Mouse (Mus musculus) stomach, embryonic 16.5 days (tissue): ENCODE results near the gene Pym1. TPM values are rescaled to one million over a fixed set of nuclear protein-coding genes. Genes with fewer than 3 reads are reported as not detected.

Source experiments
- polyA plus RNA-seq: library from polyadenylated mRNA; unstranded; fragments of >200 nt; fragmentation: Nextera tagmentation; extraction: Ambion mirVana; gene quantifications from 2 replicates; pipeline ENCODE4 v1.2.1, GENCODE M21; 2015

Gene Pym1
- polyA plus RNA-seq, 1 experiment from 2014 or later = 35.0 TPM

Other genes with a start within 250 kb of the Pym1 start
- 2.7 and 3.9 TPM in 2 replicates for gene Myl6b, start 249.2 kb upstream of the Pym1 start, polyA plus RNA-seq
- gene Esyt1, start 222.0 kb upstream of the Pym1 start, polyA plus RNA-seq = 32.9 TPM in 2 replicates
- gene Zc3h10, start 200.1 kb upstream of the Pym1 start, polyA plus RNA-seq = 10.7 and 10.8 TPM in 2 replicates
- gene Rpl41, start 198.6 kb upstream of the Pym1 start, polyA plus RNA-seq = 3,732 and 3,890 TPM in 2 replicates
- gene Pa2g4, start 181.9 kb upstream of the Pym1 start, polyA plus RNA-seq = 198 and 206 TPM in 2 replicates
- gene Erbb3, start 158.2 kb upstream of the Pym1 start, polyA plus RNA-seq = 32.0 and 38.0 TPM in 2 replicates
- 553 and 704 TPM in 2 replicates for gene Rps26, start 121.1 kb upstream of the Pym1 start, polyA plus RNA-seq
- gene Ikzf4, start 101.9 kb upstream of the Pym1 start, polyA plus RNA-seq = 2.1 and 2.5 TPM in 2 replicates
- 17.7 and 24.4 TPM in 2 replicates for gene Suox, start 73.8 kb upstream of the Pym1 start, polyA plus RNA-seq
- gene Rab5b, start 51.6 kb upstream of the Pym1 start, polyA plus RNA-seq = 85.1 and 87.8 TPM in 2 replicates
- gene Pmel, start 43.7 kb upstream of the Pym1 start, polyA plus RNA-seq = 1.6 and 3.0 TPM in 2 replicates
- 76.7 and 81.2 TPM in 2 replicates for gene Cdk2, start 42.9 kb upstream of the Pym1 start, polyA plus RNA-seq
- 28.2 and 36.1 TPM in 2 replicates for gene Dgka, start 3.0 kb upstream of the Pym1 start, polyA plus RNA-seq
- gene Mmp19, start 43.0 kb downstream of the Pym1 start, polyA plus RNA-seq = 2.2 and 3.5 TPM in 2 replicates
- gene Dnajc14, start 56.2 kb downstream of the Pym1 start, polyA plus RNA-seq = 54.1 and 59.5 TPM in 2 replicates
- 17.3 and 18.2 TPM in 2 replicates for gene Tmem198b, start 56.5 kb downstream of the Pym1 start, polyA plus RNA-seq
- gene Sarnp, start 69.4 kb downstream of the Pym1 start, polyA plus RNA-seq = 161 and 184 TPM in 2 replicates
- gene Ormdl2, start 73.8 kb downstream of the Pym1 start, polyA plus RNA-seq = 84.9 and 103 TPM in 2 replicates
- gene Gdf11, start 143.8 kb downstream of the Pym1 start, polyA plus RNA-seq = 2.8 and 2.9 TPM in 2 replicates
- 756 and 798 TPM in 2 replicates for gene Cd63, start 153.1 kb downstream of the Pym1 start, polyA plus RNA-seq
- gene Rdh5, start 175.0 kb downstream of the Pym1 start, polyA plus RNA-seq = 16.6 and 18.7 TPM in 2 replicates
- 194 and 206 TPM in 2 replicates for gene Bloc1s1, start 176.1 kb downstream of the Pym1 start, polyA plus RNA-seq
- gene Itga7, start 185.9 kb downstream of the Pym1 start, polyA plus RNA-seq = 7.9 and 12.4 TPM in 2 replicates
- gene Mettl7b, start 213.1 kb downstream of the Pym1 start, polyA plus RNA-seq = 3.4 and 3.6 TPM in 2 replicates
- not detected in 2 replicates for gene Olfr9, start 241.5 kb downstream of the Pym1 start, polyA plus RNA-seq